Mouse (Mus musculus) olfactory bulb, adult 2 months (tissue): ENCODE measurements around the gene Cyp2a4.
"Not testable (repeated sequence)": the region's sequence is repeated elsewhere in the genome, so short reads cannot be mapped to it uniquely, and the experiment has no call there.

Experiments
- CTCF ChIP-seq: fragments of 200-500 bp; IDR thresholded peaks from 2 replicates; pipeline ENCODE4 v1.5.1; 2012; ENCODE audit warnings: low read depth, mild to moderate bottlenecking, low read length, moderate library complexity; ENCODE audit not compliant: insufficient read depth
- POLR2A ChIP-seq: fragments of 200-500 bp; IDR thresholded peaks from 2 replicates; pipeline ENCODE4 v1.6.1; 2012; ENCODE audit warnings: mild to moderate bottlenecking, low read depth, low read length, moderate library complexity; ENCODE audit not compliant: insufficient read depth

- TF ChIP-seq POLR2A, CTCF: not testable (repeated sequence)
Measured at GRCm38 (mm10) chr7:26260034-26260433, 46.9 kb upstream of the Cyp2a4 start, which contains the start of gene Vmn1r184.
